Mouse (Mus musculus) mouse trophoblast stem cell (cell line): Measurements from ENCODE around the gene Rbm15.

ENCODE experiments used
- in situ Hi-C, 2 experiments: fragments of 300-500 bp; cut with MseI, MboI; formaldehyde crosslinking; loops; 2 replicates in 1 of 2; 3 replicates in 1 of 2; pipeline ENCODE4 v1.15.1; 2025

Rbm15 gene

GRCm38 (mm10) chr3:107333381-107334201, at the start of gene Rbm15:
Gene Rbm15, minus strand, starts transcription at chr3:107333673.
- in situ Hi-C loops: no loop called here

DNA sequence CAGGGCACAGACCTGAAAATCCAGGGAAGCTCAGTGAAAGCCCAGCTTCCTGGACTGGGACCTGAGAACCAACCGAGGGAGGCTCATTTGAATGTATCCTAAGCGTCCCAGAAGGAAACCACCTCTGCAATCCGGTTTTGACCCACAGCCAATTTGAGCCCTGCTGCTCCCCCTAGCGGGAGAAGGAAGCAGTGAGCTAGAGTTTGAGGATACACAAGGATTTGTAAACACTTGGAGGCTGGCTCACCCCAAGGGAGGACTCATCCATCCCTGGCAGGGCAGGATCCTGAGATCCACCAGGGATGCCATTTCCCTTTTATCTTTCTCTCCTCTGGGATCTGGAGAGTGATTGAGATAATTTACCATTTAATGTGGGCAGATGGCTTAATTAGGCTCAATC, 45.9 kb upstream of the Rbm15 start:
- in situ Hi-C loops: no loop called here

- in situ Hi-C loops: no loop called here
These were observed 45.2 kb upstream of the Rbm15 start for GRCm38 (mm10) chr3:107378626-107379025.

- in situ Hi-C loops: no loop called here
These were observed 41.6 kb upstream of the Rbm15 start for GRCm38 (mm10) chr3:107374948-107375664.

GRCm38 (mm10) chr3:107369156-107369555, 35.7 kb upstream of the Rbm15 start:
- in situ Hi-C loops: no loop called here

DNA sequence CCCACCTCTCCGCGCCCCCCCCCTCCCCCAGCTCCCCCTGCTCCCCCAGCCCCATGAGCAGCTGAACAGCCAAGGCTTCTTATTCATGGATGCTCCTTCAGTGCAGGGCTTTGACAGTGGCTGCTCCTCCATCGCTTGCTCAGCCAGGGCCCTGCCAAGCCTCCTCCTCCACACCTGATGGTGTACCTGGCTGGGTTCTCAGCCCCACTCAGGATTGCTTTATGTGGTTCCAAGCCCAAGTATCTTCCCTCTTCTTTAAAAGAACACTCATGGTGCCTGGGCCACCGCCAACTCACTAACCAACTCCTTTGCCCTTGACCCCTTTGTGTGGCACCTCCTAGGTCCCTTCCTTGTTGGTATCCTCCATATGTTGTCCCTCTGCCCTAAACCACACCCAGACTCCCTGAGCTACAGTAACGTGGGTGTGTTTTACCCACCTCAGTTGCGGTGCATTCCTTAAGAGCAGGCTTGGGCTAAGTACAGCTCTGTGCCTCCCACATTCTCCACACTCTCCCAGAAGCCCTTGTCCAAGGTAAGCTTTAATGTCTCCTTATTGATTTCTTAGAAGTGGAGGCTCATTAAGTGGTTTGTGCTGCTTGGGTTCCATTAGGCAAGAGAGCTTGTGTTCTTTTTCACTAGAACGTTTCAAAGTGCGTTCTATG, 34.6 kb upstream of the Rbm15 start:
- in situ Hi-C loops: no loop called here

- in situ Hi-C loops: no loop called here
These were observed 31.9 kb upstream of the Rbm15 start for GRCm38 (mm10) chr3:107365341-107365740.

DNA sequence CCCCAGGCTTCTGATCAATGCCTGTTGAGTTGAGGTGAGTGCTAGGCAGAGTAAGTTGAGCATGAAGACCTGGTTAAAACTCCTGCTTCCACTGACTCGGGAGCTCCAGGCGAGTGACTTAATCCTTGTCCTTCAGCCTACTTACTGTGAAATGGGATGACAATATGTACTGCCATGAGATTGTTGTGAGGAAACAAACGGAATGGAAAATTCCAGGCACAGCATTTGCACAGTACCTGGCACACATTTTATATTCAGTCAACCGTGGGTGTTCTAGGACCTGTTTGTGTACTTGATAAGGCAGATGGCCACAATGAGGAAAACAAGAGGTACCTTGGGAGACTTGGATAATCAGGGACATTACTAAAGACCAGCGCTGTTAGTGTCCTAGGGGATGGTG, 29.9 kb upstream of the Rbm15 start:
- in situ Hi-C loops: loop anchor here in 1 of 2 experiments (5.0 kb wide), 1 partner anchor 99 kb away; no protein-coding TSS in a partner anchor

DNA sequence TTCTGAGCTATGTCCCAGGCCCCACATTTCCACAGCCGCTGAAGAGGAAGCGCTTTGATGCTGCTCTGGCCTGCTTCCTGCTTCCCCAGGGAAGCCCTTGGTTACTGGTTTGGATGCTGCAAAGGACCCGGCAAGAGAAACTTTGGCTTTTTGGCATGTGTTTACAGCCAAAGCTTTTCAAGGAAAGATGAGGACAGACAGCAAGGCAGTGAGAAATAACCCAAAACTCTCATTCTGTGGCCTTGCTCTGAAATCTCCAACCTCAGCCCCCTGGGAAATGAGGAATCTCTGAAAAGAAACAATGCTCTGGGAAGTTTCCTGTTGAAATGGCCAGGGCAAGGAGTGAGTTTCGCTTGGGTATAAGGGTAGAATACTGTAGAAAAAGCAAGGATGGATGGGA, 26.9 kb upstream of the Rbm15 start:
- in situ Hi-C loops: loop anchor here in 1 of 2 experiments (5.0 kb wide), 1 partner anchor 102 kb away; no protein-coding TSS in a partner anchor

DNA sequence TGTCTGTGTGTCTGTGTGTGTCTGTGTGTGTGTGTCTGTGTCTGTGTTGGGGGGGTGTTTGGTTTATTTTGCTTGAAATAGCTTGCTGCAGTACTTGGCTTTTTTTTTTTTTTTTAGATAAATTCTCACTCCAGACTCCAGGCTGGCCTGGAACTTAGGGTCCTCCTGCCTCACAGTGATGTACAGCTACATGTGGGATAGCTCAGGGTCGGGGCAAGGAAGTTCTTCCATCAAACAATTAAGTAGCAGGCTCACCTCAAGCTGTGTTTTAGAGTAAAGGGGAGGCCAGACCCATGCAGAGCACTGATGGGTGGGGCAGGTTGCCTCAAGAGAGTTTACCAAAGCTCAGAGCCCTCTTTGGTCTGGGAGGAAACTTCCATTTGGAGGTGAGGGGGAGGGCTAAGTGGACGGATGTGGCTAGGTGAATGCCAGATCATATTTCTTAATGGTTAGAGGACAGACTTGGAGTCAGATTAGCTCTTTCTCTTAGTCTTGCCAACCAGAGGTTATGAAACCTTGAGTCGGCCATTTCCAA, 24.3 kb upstream of the Rbm15 start:
- in situ Hi-C loops: loop anchor here in 1 of 2 experiments (5.0 kb wide), 1 partner anchor 105 kb away; no protein-coding TSS in a partner anchor

DNA sequence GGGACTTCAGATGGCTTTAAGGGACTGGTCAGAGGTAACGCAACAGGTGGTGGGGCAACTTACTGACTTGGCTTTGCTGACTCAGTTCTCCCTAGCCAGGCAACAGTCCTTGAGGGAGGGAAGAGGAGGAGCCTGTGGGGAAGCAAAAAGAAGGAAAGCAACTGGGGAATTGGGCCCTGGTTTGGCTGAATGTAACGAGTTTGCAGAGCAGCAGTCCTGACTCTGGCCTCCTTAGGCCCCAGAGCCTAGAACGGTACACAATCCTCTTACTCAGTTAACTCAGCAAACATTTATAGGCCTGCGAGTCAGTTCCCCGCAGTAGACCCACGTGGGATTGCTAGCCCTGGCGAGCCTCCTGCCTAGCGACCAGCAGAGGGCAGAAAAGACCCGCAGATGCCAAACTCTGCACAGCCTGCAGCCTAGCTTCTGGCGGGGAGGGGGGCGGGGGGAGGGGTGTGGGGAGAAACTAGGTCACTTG, 23.5 kb upstream of the Rbm15 start:
- in situ Hi-C loops: loop anchor here in 1 of 2 experiments (5.0 kb wide), 1 partner anchor 105 kb away; no protein-coding TSS in a partner anchor

DNA sequence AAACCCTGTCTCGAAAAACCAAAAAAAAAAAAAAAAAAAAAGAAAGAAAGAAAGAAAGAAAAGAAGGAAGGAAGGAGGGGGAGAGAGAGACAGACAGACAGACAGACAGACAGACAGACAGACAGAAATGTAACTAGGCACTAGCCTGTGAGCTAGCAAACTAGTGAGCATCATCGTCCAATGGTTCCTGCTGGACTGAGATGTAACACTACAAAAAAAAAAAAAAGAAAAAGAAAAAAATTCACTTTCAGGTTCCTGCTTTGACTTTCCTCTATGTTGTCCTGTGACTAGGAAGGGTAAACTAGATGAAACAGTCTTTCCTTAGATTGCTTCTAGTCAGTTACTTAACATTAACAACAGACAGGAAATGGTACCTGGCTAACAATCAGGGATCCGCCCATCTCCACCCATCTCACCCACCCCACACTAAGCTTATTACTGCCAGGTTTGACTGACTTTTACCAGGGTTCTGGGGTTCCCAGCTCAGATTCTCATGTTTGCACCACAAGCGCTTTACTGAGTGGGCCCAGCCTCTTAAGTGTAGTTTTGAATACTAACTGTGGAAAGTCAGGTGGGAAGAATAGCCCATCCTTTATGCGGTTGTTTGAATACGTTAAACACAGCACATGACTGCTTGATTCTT, 22.3 kb upstream of the Rbm15 start:
- in situ Hi-C loops: loop anchor here in 1 of 2 experiments (5.0 kb wide), 1 partner anchor 107 kb away; no protein-coding TSS in a partner anchor

GRCm38 (mm10) chr3:107351706-107352105, 18.2 kb upstream of the Rbm15 start:
- in situ Hi-C loops: no loop called here

GRCm38 (mm10) chr3:107349006-107349405, 15.5 kb upstream of the Rbm15 start:
- in situ Hi-C loops: no loop called here

DNA sequence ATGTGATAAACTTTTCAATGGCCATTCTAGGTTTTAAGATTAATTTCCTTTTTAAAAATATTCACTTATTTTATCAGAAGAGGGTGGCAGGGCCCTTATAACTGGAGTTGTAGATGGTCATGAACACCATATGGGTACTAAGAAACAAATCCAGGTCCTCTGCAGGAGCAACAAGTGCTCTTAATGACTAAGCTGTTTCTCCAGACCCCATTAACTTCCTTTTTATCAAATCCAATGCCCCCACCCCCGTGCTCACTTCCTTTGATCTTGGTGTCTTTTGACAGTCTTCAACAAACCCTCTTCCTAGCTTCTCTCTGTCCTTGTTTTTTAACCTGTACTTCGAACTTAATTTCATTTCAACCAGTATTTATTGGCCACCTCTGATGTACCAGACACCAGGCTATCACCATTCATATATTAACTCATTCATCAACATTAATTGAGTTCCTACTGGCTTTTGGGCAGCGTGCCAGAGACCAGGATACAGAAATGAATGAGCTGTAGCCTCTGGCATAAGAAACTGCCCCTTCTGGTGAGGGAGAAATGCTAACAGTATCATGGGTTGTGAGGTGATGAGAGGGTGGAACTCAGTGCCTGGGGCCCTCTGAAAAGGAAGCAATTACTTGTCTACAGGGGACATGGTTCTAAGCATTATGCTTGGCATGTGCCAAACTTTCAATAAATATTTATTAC, 11.7 kb upstream of the Rbm15 start:
- in situ Hi-C loops: no loop called here

DNA sequence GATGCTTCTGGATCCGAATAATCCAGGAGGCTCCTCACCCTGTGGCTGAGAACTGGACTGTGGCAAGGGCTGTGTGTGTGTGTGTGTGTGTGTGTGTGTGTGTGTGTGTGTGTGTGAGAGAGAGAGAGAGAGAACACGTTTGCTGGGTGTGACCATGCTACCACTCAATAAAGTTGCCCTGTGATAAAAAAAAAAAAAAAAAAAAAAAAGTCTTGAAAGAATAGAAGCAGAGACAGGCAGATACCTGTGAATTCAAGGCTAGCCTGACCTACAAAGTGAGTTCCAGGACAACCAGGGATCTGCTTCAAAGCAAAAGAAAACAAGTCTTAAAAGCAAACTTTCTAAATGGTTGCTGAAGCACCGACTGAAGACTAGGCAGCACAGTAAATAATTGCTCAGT, 10.5 kb upstream of the Rbm15 start:
- in situ Hi-C loops: no loop called here

- in situ Hi-C loops: no loop called here
These were observed 895 bp upstream of the Rbm15 start for GRCm38 (mm10) chr3:107334202-107334934.

- in situ Hi-C loops: no loop called here
These were observed 503 bp downstream of the Rbm15 start for GRCm38 (mm10) chr3:107332960-107333380.

DNA sequence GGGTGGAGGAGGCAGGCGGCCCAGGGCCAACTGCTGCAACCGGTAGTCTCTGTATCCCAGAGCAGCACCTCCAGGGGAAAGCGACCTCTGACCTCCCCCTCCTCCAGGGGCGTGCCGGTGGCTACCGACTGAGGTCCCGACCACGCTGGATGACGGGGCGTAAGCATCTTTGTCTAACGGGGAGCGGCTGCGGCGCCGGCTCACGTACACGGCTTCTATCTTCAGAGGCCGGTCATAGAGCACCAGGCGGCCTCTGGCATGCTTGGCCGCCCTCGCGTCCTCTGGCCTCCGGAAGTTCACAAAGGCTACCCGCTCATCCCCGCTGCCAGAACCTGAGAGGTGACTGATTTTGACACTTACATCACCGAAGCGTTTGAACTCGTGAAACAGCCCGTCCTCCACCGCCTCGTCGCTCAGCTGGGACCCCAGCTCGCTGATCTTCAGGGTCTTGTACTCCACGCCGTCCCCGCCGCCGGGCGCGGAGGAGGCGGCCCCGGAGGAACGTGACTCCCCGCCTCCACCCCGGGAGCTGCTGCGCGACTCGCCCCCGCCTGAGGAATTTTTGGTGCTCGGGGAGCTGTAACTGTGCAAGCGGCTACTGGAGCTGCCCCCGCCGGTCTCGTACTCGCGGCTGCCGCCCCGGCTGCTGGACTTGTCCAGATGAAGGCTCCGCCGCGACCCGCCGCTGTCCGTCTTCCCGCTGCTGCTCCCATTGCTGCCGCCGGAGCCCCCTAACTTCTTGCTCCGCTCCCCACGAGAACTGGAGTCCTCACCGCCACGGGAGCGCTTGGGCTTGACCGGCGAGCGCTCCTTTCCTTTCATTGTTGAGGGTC, 1.1 kb downstream of the Rbm15 start:
- in situ Hi-C loops: no loop called here
